Mouse (Mus musculus): ENCODE data around the gene Gm11034.

- TF ChIP-seq POLR2A (IDR thresholded peaks at IDR 0.05; ENCODE audit: borderline replicate concordance, extremely low read depth, low read depth, low read length) (no peak), CTCF (IDR thresholded peaks at IDR 0.05; ENCODE audit: insufficient read depth, low read length) (no peak)
Observed at GRCm38 (mm10) chr8:72240951-72241350, 27.5 kb upstream of the Gm11034 start.
